Mouse (Mus musculus) regulatory T cell (primary cell): ENCODE data around the gene Pum1.

Experiments
- in situ Hi-C: fragments of 300-600 bp; cut with MboI, MseI; formaldehyde crosslinking; loops from one replicate; pipeline ENCODE4 v1.15.1; 2025; ENCODE audit warnings: high pct_unique_total_duplicates

Gene Pum1

GRCm38 (mm10) chr4:130722607-130723006, 59.5 kb downstream of the Pum1 start:
- in situ Hi-C loops, result loop anchor here (10.0 kb wide), 1 partner anchor 1492 kb away; the partner anchor contains the start of gene Ythdf2

GRCm38 (mm10) chr4:130726118-130726517, 63.0 kb downstream of the Pum1 start:
- in situ Hi-C loops, result loop anchor here (10.0 kb wide), 1 partner anchor 1489 kb away; the partner anchor contains the start of gene Ythdf2

GRCm38 (mm10) chr4:130735957-130736356, 72.8 kb downstream of the Pum1 start:
- in situ Hi-C loops, result loop anchor here (10.0 kb wide), 1 partner anchor 161 kb away; the partner anchor contains the start of gene Nkain1

- in situ Hi-C loops, result loop anchor here (10.0 kb wide), 1 partner anchor 164 kb away; the partner anchor contains the start of gene Nkain1
These were observed 75.4 kb downstream of the Pum1 start for GRCm38 (mm10) chr4:130738527-130738926.

- in situ Hi-C loops, result no loop called here
These were observed 80.9 kb downstream of the Pum1 start for GRCm38 (mm10) chr4:130744058-130744457.

- in situ Hi-C loops, result no loop called here
These were observed 82.6 kb downstream of the Pum1 start for GRCm38 (mm10) chr4:130745561-130746306.

GRCm38 (mm10) chr4:130749566-130749965, 86.4 kb downstream of the Pum1 start:
- in situ Hi-C loops, result no loop called here

- in situ Hi-C loops, result no loop called here
These were observed 88.8 kb downstream of the Pum1 start for GRCm38 (mm10) chr4:130751966-130752365.

- in situ Hi-C loops, result no loop called here
These were observed 89.5 kb downstream of the Pum1 start for GRCm38 (mm10) chr4:130752591-130752990.

GRCm38 (mm10) chr4:130753755-130754154, 90.6 kb downstream of the Pum1 start:
- in situ Hi-C loops, result no loop called here

GRCm38 (mm10) chr4:130754776-130755175, 91.7 kb downstream of the Pum1 start:
- in situ Hi-C loops, result no loop called here

- in situ Hi-C loops, result no loop called here
These were observed 96.8 kb downstream of the Pum1 start for GRCm38 (mm10) chr4:130759875-130760274.

GRCm38 (mm10) chr4:130761809-130762208, 98.7 kb downstream of the Pum1 start:
- in situ Hi-C loops, result no loop called here

- in situ Hi-C loops, result no loop called here
These were observed 102.5 kb downstream of the Pum1 start for GRCm38 (mm10) chr4:130765399-130766160.

GRCm38 (mm10) chr4:130766387-130766786, 103.3 kb downstream of the Pum1 start:
- in situ Hi-C loops, result no loop called here

- in situ Hi-C loops, result no loop called here
These were observed 103.8 kb downstream of the Pum1 start for GRCm38 (mm10) chr4:130766926-130767325.

- in situ Hi-C loops, result no loop called here
These were observed 110.8 kb downstream of the Pum1 start for GRCm38 (mm10) chr4:130773899-130774298.

- in situ Hi-C loops, result loop anchor here (5.0 kb wide), 1 partner anchor 43 kb away; no protein-coding TSS in a partner anchor
These were observed 111.7 kb downstream of the Pum1 start for GRCm38 (mm10) chr4:130774822-130775221.

GRCm38 (mm10) chr4:130777647-130778046, 114.5 kb downstream of the Pum1 start:
- in situ Hi-C loops, result loop anchor here (5.0 kb wide), 1 partner anchor 45 kb away; no protein-coding TSS in a partner anchor

GRCm38 (mm10) chr4:130779037-130779436, 115.9 kb downstream of the Pum1 start:
- in situ Hi-C loops, result loop anchor here (5.0 kb wide), 1 partner anchor 47 kb away; no protein-coding TSS in a partner anchor

- in situ Hi-C loops, result no loop called here
These were observed 119.4 kb downstream of the Pum1 start for GRCm38 (mm10) chr4:130782492-130782891.

- in situ Hi-C loops, result loop anchor here (5.0 kb wide), 2 partner anchors 93 to 163 kb away; no protein-coding TSS in a partner anchor
These were observed 121.6 kb downstream of the Pum1 start for GRCm38 (mm10) chr4:130784755-130785154.
